Mouse (Mus musculus) left cerebral cortex, postnatal 10 days (tissue): ENCODE data around the gene Hjurp. TPM values are rescaled to one million over a fixed set of nuclear protein-coding genes. Genes with fewer than 3 reads are reported as not detected.

Experiments used
- DNase-seq, 2 experiments: peaks; one replicate each; pipeline ENCODE4 v3.0.0; 2021 to 2022; ENCODE audit warnings: low spot score in 2 of 2, mixed read lengths in 1 of 2; ENCODE audit errors: extremely low spot score in 1 of 2
- intact Hi-C: fragments of 180-260 bp; cut with DNase I; formaldehyde crosslinking; loops from one replicate; pipeline ENCODE4 v1.15.1; 2025
- total RNA-seq, 2 experiments: library from RNA; stranded (reverse); gene quantifications; 2 replicates each; pipeline ENCODE4 v1.2.3; 2021

Gene Hjurp
- total RNA-seq, 2 experiments from 2014 or later, result 42.0 to 44.4 TPM

DNA sequence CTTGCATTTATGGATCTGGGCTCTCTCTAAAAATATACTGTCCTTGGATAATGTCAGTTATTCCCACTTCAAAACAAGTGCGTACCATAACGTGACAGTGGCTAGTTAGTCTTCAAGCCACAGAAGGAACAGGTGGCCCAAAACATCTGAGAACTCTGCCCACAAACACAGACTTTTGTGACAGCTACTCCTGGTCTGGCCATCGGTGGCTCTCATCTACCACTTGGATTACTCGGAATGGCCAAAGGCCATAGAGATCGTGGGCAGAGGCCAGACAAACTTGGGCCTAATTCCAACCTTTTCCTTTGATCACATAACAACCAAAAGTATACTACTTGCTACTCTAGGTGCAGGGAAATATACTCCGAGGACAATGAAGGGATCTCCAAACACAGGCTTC lies 9.4 kb downstream of the Hjurp start:
- intact Hi-C loops, result no loop called here
- DNase-seq, result no peak

DNA sequence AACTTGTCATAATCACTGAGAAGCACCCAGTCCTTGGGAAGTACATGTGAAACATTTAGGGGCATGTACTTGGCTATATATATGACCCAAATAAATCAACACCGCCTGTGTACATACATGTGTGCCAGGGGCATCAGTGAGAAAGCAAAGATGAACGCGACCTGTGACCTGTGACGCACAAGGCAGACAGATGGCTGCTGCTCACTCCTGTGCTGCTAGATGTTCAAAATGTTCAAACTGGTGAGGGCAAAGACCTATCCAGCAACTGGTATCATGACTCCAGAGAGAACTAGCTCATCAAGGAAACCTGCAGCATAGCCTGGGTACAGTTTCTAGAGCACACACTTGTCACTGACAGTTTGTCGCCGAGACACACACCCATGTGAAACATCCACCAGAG lies 9.9 kb downstream of the Hjurp start:
- peak in 1 of 2 experiments; percentile 47 for DNase-seq
- intact Hi-C loops, result no loop called here

DNA sequence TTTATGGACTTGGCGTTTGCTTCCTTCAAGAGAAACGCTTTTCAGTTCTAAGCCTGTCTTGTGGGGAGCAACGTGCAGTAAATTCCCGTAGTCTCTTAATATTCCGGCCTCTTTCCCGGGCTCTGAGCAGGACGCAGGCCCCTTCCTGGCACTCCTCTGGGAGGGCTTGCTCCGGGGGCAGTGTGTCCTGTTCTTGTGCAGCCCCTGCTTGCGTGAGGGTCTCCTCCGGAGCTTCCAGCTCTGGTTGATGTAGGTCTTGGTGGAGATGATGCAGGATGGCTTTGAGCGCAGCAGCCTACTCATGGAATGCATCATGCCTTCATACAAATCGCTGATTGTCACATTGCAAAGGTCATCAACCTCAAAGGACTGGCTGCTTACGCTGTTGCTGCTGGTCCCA lies 11.3 kb downstream of the Hjurp start:
- intact Hi-C loops, result no loop called here
- DNase-seq, result peak in 1 of 2 experiments; percentile 50

DNA sequence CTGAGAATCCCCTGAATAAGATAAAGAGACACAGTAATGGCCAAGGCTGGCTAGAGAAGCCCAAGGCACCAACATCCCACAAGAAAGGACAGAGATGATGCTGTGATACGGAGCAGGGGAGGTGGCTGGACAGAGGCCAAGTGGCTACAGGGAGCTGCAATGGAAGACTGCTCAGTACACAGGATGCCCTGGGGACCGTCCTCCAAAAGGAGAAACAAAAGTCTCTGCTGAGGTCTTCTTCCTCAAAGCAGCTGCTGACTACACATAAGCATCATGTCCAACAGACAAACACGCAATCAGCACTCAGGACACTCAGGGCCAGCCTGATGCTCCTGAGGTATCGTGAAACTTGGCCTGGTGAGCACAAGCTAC lies 12.6 kb downstream of the Hjurp start:
- DNase-seq, result peak in 1 of 2 experiments; percentile 85
- intact Hi-C loops, result no loop called here

DNA sequence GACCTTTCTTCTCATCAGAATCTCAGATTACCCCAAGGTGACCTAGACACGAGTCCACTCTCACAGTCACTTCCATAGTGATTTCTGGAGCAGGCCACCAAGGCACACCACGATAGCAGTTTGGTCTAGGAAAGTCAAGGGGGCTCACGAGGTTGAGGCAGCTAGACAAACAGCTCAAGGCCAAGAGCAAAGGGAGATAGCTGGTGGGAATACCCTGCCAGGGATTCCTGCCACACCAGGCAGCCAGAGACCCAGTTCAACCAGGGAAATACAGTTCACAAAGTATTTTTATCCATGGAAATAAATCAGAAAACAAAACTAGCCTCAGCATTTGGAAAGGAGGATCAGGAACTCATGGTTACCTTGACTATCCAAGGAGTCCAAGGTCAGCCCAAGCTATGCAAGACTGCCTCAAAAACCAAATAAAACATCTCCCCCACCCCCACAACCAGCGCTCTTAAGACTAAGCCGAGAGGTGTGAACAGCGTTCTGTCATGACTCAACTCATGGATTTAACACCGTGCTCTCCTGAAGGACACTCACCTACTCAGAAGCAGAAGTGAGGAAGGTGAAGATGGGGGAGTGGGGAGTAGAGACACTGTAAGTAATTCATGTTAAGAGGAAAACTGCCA lies 13.1 kb downstream of the Hjurp start:
- intact Hi-C loops, result no loop called here
- no peak for DNase-seq

DNA sequence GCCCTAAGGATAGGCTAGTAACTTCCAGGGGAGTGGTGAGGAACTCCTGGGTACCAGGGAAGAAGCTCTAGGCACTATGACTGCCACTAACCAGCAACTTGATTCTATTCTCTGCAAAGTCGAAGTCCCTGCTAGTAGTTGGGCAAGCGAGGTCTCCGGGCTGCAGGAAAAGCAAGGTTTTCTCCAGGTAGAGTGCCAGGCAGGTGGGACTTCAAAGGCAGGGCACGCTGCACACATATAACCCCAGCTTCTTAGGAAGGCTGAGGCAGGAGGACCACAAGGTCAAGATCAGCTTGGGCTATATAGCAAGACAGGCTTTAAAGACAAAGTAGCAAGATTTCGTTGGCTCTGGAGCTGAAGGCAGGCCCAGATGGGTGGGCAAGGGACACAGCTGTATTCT lies 13.7 kb downstream of the Hjurp start:
- intact Hi-C loops, result no loop called here
- DNase-seq, result peak in 1 of 2 experiments; percentile 51

DNA sequence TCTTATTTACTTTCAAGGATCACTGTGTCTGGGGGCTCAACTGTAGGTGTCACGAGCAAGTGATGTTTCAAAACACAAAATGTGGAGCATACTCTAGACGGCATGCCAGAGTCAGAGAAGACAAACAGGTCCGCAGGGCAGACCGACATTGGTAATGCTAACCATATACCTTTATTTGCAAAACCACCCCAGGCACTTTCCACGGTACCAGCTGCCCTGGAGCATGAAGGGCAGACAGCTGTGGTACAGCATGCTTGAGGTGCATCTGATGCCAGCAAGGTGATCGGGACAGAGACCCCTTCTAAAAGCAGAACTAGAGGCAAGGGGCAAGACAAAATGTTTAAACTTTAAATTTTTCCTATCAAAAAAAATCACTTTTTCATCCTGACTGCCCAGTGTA lies 14.5 kb downstream of the Hjurp start:
- DNase-seq, result peak in 1 of 2 experiments; percentile 51
- intact Hi-C loops, result no loop called here

DNA sequence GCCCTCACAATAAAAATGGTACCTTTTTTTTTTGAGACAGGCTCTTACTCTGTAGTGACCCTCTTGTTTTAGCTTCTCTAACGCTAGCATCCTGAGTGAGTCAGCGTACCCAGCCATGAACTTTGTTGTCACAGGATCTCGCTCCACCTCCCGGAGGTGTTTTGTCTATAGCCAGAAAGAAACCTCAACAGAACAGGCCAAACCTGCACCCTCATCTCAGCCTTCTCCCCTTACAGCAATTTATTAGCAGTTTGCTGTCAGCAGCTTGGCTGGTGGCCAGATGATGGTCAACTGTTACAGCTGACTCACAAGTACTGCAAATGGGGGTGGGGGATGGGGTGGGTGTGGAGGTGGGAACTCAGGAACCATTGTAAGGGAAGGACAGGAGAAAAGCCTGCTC lies 15.2 kb downstream of the Hjurp start:
- intact Hi-C loops, result no loop called here
- DNase-seq, result peak in 1 of 2 experiments; percentile 86

DNA sequence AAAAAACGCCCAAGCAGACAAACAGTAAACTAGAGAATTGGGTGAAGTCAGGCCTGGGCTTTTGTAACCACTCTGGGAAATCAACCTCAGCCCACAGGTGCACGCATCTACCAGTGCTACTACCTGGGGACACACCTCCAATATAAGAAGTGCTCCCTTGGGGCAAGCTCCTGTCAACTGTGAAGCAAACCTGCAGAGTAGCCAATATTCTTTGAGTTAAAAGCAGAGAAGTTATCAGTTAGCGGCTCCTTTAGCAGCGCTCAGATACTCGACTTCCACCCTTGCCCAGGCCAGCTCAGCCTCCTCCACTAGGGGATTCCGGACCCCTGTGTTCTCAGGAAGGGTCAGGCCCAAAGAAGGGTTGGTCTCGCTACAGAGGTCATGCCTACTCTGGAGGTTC lies 15.7 kb downstream of the Hjurp start:
- intact Hi-C loops, result no loop called here
- peak in 1 of 2 experiments; percentile 60 for DNase-seq

DNA sequence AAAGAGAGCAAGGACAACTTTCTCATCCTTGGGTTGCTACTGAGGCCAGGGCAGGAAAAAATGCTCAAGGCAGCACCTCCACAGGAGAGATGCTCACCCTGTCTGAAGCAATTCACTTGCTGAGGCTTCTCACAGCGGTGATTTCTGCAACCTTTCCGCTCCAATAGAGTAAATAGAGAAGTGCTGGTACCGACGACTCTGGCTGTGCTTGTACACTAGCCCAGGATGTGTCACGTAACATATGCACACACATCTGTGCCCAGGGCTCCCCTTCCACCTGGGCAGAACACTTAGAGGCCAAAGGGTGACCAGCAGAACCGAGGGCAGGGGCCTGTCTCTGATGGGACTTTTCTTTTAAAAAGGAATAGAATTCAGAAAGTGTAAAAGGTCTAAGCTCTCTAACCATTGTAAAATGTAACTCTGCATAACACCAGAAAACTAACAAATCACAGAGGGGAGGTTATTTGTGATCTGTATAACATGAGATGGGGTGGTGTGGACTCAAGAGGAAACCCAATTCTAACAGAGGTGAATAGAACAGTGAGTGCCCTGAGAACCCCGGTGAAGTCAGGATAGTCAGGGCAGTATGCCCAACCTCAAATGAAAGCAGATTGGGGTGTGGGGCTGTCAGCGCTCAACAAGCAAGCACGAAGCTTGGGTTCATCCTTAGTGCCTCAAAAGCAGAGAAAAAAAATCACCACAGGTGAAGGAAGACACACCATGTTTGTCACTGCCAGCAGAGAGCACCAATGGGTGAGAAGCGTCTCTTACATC lies 16.6 kb downstream of the Hjurp start:
- intact Hi-C loops, result no loop called here
- peak in 1 of 2 experiments; percentile 41 for DNase-seq

DNA sequence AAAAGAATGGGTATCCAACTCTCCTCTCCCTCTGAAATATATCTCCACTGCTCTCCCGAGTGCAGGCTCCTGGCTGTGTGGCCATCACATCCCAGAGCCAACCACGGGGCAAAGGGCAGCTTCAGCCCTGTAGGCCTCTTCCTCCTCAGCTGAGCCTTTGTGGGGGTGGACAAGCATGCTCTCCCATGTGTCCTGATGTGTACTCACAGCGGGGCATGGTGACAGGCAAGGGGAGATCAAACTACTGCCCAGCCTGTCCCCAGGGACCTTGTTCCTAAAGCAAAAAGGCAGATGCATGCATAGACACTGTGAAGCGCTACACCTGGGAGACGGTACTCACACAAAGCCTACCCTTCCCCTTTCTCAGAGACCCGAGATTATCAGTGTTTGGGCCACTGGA lies 17.3 kb downstream of the Hjurp start:
- DNase-seq, result peak in 1 of 2 experiments; percentile 88
- intact Hi-C loops, result no loop called here

DNA sequence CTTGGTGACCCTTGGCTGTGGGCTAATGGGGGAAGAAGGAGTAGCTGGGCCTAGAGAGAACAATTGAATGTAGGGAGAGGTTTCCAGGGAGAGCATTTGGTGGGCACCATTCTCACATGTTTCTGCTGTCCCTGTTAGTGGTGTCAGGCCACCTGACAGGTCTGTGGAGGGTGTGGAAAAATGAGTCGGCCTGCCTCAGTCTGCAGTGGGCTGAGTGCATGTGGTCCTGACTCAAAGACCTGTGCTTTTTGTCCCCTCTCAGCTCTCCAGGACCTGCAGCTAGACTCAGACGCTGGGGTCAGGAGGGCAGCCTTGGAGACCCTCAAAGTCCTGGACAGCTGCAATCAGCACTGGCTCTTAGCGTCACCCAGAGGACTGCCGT lies 17.8 kb downstream of the Hjurp start:
- intact Hi-C loops, result no loop called here
- DNase-seq, result peak in 1 of 2 experiments; percentile 66

DNA sequence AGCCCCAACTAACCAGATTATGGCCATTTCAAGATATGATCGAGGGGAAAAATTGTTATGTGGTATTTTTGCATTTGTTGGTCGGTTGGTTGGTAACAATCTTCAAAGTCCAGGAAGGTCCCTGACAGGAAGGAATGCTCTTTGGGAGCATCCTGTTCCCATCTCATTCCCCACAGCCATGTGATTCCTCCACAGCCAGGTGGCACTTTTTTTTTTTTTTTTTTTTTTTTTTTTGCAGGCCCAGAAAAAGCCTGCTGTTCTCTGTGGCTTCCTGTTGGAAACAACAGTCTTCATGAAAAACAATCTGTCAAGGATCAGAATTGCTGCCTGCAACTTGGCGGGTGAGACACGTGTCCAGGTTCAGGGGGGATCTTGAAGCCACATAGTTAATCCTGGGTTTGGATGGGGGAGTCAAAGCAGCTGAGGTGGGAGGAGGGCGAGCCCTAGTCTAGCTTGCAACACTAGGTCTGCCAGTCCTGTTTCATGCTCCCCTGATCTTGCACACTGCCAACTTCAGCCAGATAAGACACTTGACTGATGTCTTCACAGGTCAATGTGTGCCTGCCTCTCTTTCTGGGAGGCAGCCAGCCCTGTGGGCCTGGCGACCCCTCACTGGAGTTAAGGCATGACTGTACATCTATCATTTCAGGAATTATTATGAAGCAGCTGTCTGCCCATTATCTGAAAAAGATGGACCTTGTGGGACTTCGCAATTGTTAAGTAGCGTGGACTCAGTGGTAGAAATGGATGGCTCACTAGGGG lies 18.4 kb downstream of the Hjurp start:
- intact Hi-C loops, result no loop called here
- DNase-seq, result peak in 1 of 2 experiments; percentile 69

DNA sequence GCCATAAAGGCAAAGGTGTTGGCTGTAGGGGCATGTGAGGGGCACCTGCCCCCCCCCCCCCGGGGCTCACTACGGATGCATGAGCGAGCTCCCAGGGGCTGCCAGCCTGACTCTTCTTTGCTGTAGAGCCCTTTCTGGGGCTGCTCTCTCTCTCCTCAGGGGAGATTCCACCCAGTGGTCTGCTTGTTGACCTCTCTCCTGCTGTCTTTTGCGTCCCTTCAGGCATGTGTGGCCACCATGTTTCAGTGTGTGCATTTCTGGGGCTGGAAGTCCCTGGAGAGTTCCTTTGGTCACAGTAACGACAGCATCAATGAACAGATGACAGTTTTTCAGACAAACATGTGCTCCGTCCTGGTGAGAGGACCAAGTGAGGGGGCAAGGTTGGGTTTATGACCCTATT lies 19.1 kb downstream of the Hjurp start:
- peak in 1 of 2 experiments; percentile 51 for DNase-seq
- intact Hi-C loops, result no loop called here

DNA sequence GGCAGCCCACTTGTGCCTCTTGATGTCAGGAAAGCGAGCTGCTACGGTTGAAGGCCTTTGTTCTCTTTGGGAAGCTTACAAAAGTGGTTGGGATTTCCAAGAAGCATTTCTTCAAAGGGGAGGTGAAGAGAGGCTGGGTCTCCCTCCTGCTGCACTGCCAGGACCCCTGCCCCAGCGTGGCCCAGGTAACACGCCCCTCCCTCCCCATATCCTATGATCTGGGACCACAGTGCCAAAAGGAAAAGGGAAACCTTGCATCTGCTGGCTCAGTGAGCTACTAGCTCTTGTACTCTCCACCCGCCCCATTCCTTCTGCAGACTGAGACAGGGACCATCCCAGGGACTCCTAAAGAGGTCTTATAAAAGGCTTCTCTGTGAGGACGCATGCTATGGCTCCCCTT lies 19.8 kb downstream of the Hjurp start:
- intact Hi-C loops, result no loop called here
- peak in 1 of 2 experiments; percentile 64 for DNase-seq

DNA sequence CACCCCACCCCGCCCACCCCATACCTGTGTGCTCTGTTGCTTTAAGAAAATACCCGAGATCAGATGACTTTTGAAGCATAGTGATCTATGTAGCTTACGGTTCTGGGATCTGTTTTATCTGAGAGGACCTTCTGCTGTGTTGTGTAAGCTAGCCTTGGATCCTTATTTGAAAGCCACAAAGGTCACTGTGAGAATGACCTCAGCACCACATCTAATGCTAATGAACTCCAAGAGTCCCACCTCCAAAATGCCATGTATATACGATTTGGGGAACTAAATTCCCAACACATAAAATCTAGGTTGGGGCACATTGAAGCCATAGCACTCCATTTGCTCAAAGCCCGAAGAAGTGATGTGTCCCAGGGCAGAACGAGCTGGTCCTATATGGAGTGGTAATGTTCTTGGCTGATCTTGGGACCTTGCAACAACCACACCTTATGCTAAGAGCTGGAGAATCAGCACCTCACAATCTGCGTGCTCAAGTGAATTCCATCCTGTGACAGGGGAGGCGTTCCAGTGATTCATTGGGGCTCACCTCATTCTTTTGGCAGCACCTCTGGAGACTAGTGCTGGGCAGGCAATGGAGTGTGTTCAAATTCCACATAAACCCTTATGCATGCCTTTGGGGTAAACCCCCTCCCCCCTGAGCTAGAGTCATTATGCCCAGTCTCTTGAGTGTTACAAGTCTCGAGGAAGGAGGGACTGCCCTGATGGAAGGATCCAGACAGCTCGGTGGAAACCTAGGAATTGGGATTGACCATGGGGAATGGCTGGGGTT lies 20.4 kb downstream of the Hjurp start:
- intact Hi-C loops, result no loop called here
- peak in 1 of 2 experiments; percentile 42 for DNase-seq

DNA sequence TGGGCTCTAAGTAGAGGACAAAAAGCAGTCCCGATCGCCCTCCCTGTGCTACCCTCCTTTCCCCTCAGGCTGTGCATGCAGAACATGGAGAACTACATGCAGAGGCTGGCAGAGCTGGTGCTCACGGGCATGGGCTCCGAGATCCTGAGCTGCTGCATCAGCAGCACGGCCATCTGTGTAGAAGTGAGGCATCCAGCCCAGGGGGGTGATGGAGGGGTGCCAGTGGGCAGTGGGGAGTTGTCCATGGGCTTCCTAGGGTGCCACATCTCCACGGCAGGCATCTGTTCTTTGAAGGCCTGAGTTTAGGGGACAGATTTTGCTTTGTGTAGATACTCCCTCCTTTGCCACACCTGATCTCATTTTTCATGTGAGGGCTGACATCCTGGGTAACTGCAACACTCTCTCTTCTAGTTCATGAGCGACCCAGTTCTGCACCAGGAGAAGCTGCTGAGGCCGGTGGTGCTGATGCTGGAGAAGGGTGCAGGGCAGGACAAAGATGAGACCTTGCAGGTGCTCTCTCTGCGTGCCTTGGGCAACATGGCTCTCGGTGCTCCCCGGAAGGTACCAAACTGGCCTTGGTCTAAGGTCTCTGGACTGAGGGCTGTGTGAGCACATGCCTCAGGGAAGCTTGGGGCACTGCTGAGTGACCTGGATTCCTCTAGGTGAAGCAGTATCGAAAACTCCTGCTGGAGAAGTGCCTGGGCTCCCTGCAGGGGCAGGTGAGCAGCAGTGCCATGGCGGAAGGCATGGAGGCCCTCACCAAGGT lies 21.3 kb downstream of the Hjurp start:
- DNase-seq, result peak in 1 of 2 experiments; percentile 83
- intact Hi-C loops, result no loop called here

DNA sequence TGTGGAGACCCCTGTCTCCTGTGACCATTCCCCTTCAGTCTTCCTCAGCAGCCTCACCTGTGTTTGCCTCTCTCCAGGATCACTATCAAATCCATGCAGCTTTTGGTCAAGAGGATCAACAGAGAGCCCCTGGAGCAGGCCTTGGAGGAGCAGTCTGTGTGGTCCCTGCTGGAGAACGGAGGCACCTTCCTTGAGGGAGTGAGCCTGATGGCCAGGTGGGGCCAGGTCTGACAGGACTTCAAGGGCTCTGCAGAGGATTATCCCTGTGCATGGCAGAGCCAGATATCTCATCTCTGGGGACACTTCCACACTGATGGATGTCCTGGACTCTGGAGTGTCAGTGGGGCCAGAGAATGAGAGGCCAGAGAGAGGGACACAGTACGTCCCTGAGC lies 22.0 kb downstream of the Hjurp start:
- DNase-seq, result peak in 1 of 2 experiments; percentile 64
- intact Hi-C loops, result no loop called here
